Mouse (Mus musculus): ENCODE data around the gene Sema5a.

- TF ChIP-seq CTCF (IDR thresholded peaks at IDR 0.05; ENCODE audit: borderline replicate concordance, extremely low read depth, insufficient read depth, insufficient read length) (no peak), POLR2A (IDR thresholded peaks at IDR 0.05; ENCODE audit: borderline replicate concordance, extremely low read depth, insufficient read depth, insufficient read length, poor library complexity, severe bottlenecking) (no peak)
Measured at GRCm38 (mm10) chr15:32406436-32406835, 161.8 kb downstream of the Sema5a start.

Measured in brain, embryonic 14.5 days (tissue).